Mouse (Mus musculus): ENCODE data around the gene Ambra1. TPM values are rescaled to one million over a fixed set of nuclear protein-coding genes. Genes with fewer than 3 reads are reported as not detected.

Gene Ambra1
- total RNA-seq, 2 experiments from 2014 or later = 55.9 to 56.3 TPM

GRCm38 (mm10) chr2:91878387-91879180 is 148.7 kb downstream of the Ambra1 start:
- DNase-seq (ENCODE audit: extremely low spot score in 1 of 2, low spot score in 2 of 2) = peak in 1 of 2 experiments; percentile 16
- Histone ChIP-seq H3K27ac (peak overlapping the region; percentile 63; the same call in 1 of the 2 replicates), H3K4me3 (no peak overlapping the region)
- no peak for TF ChIP-seq CTCF (IDR thresholded peaks at IDR 0.05)
- intact Hi-C loops (cut with DNase I) = no loop called here

DNA sequence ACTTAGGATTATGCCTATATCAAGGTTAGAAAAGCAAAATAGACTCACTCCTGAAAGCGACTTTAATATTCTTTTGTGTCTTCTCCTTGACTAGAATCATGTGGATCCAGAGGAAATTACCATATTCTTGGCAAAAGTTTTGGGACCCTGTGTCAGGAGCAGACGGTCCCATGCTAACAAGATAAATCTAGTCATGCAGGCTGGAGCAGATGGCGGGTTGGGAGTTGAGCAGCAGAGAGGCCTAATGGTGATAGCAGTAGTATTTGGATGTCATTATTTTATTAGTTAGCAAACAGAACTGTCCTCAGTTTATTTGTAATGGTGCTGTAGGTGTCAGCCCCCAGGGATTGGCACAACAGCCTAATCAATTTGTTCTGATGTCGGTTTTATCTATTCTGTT is 154.0 kb downstream of the Ambra1 start:
- Histone ChIP-seq H3K27ac (no peak overlapping the region), H3K4me3 (no peak overlapping the region)
- intact Hi-C loops (cut with DNase I) = no loop called here
- TF ChIP-seq CTCF (IDR thresholded peaks at IDR 0.05) = no peak
- DNase-seq (ENCODE audit: extremely low spot score in 1 of 2, low spot score in 2 of 2) = no peak

GRCm38 (mm10) chr2:91884616-91885015 is 154.7 kb downstream of the Ambra1 start:
- Histone ChIP-seq H3K27ac (no peak overlapping the region), H3K4me3 (no peak overlapping the region)
- intact Hi-C loops (cut with DNase I) = no loop called here
- no peak for TF ChIP-seq CTCF (IDR thresholded peaks at IDR 0.05)
- DNase-seq (ENCODE audit: extremely low spot score in 1 of 2, low spot score in 2 of 2) = no peak

DNA sequence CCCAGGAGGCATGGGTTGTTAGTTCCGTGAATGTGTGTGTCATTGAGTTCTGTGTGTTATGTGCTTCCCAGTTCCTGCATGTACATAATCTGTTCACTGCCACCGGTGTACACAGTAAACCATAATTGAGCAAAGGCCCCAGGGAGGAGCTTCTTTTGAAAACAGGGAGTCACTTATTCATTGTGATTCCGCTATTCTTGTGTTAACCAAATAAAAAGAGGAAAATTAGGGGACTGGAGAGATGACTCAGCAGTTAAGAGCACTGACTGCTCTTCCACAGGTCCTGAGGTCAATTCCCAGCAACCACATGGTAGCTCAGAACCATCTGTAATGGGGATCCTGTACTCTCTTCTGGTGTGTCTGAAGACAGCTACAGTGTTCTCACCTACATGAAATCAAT is 164.8 kb downstream of the Ambra1 start:
- no peak for DNase-seq (ENCODE audit: extremely low spot score in 1 of 2, low spot score in 2 of 2)

GRCm38 (mm10) chr2:91895401-91895800 is 165.5 kb downstream of the Ambra1 start:
- DNase-seq (ENCODE audit: extremely low spot score in 1 of 2, low spot score in 2 of 2) = no peak
- intact Hi-C loops (cut with DNase I) = no loop called here
- Histone ChIP-seq H3K4me3 (no peak overlapping the region), H3K27ac (no peak overlapping the region)
- TF ChIP-seq CTCF (IDR thresholded peaks at IDR 0.05) = no peak

More for the DNA sequence above, 164.8 kb downstream of the Ambra1 start:
- Histone ChIP-seq H3K4me3 (no peak overlapping the region), H3K27ac (no peak overlapping the region)
- intact Hi-C loops (cut with DNase I) = no loop called here
- TF ChIP-seq CTCF (IDR thresholded peaks at IDR 0.05) = no peak

- Histone ChIP-seq H3K27ac (no peak overlapping the region), H3K4me3 (no peak overlapping the region)
- intact Hi-C loops (cut with DNase I) = no loop called here
- no peak for TF ChIP-seq CTCF (IDR thresholded peaks at IDR 0.05)
- DNase-seq (ENCODE audit: extremely low spot score in 1 of 2, low spot score in 2 of 2) = no peak
Observed at GRCm38 (mm10) chr2:91897968-91898367, 168.0 kb downstream of the Ambra1 start.

GRCm38 (mm10) chr2:91899141-91899540 is 169.2 kb downstream of the Ambra1 start:
- TF ChIP-seq CTCF (IDR thresholded peaks at IDR 0.05) = no peak
- intact Hi-C loops (cut with DNase I) = no loop called here
- no peak for DNase-seq (ENCODE audit: extremely low spot score in 1 of 2, low spot score in 2 of 2)
- no peak overlapping the region for H3K4me3 ChIP-seq
- H3K27ac ChIP-seq = no peak overlapping the region

DNA sequence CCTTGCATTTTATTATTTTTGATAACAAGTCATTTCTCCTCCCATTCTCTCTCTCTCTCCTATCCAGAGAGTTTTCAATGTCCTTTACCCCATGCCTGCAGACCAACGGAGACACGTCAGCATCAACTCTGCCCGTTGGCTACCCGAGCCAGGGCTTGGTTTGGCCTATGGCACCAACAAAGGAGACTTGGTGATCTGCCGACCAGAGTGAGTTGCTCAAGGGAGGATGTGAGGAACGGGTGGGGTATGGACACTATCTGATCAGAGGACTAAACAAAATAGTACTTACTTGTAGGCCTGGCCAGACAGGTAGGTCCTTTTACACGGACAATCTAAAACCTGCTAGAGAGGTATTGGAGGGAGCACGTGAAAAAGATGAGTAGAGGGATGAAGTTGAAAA is 170.5 kb downstream of the Ambra1 start:
- intact Hi-C loops (cut with DNase I) = no loop called here
- no peak for DNase-seq (ENCODE audit: extremely low spot score in 1 of 2, low spot score in 2 of 2)

GRCm38 (mm10) chr2:91902336-91902735 is 172.4 kb downstream of the Ambra1 start:
- H3K27ac ChIP-seq = peak overlapping the region; percentile 83
- no peak for DNase-seq (ENCODE audit: extremely low spot score in 1 of 2, low spot score in 2 of 2)
- no peak for TF ChIP-seq CTCF (IDR thresholded peaks at IDR 0.05)
- intact Hi-C loops (cut with DNase I) = no loop called here
- H3K4me3 ChIP-seq = no peak overlapping the region

More for the DNA sequence above, 170.5 kb downstream of the Ambra1 start:
- no peak for TF ChIP-seq CTCF (IDR thresholded peaks at IDR 0.05)
- H3K27ac ChIP-seq = no peak overlapping the region
- no peak overlapping the region for H3K4me3 ChIP-seq

- intact Hi-C loops (cut with DNase I) = no loop called here
- H3K27ac ChIP-seq = peak overlapping the region; percentile 83
- DNase-seq (ENCODE audit: extremely low spot score in 1 of 2, low spot score in 2 of 2) = peak in 1 of 2 experiments; percentile 40
- no peak for TF ChIP-seq CTCF (IDR thresholded peaks at IDR 0.05)
- H3K4me3 ChIP-seq = no peak overlapping the region
Observed at GRCm38 (mm10) chr2:91903171-91903925, 173.4 kb downstream of the Ambra1 start.

- intact Hi-C loops (cut with DNase I) = no loop called here
- DNase-seq (ENCODE audit: extremely low spot score in 1 of 2, low spot score in 2 of 2) = peak in 1 of 2 experiments; percentile 44
- Histone ChIP-seq H3K4me3 (no peak overlapping the region), H3K27ac (peak overlapping the region; percentile 83)
- TF ChIP-seq CTCF (IDR thresholded peaks at IDR 0.05) = no peak
Observed at GRCm38 (mm10) chr2:91904618-91905307, 174.8 kb downstream of the Ambra1 start.

- TF ChIP-seq CTCF (IDR thresholded peaks at IDR 0.05) = no peak
- intact Hi-C loops (cut with DNase I) = no loop called here
- H3K27ac ChIP-seq = no peak overlapping the region
- no peak for DNase-seq (ENCODE audit: extremely low spot score in 1 of 2, low spot score in 2 of 2)
- no peak overlapping the region for H3K4me3 ChIP-seq
Observed at GRCm38 (mm10) chr2:91906141-91906540, 176.2 kb downstream of the Ambra1 start.
